Mouse (Mus musculus) heart, embryonic 14.5 days (tissue): ENCODE measurements around the gene Nwd1. TPM values are rescaled to one million over a fixed set of nuclear protein-coding genes. Genes with fewer than 3 reads are reported as not detected.
A peak's percentile ranks its signal among the peaks of the same experiment; 100 is the strongest.
"Not testable (repeated sequence)": the region's sequence is repeated elsewhere in the genome, so short reads cannot be mapped to it uniquely, and the experiment has no call there.

Source experiments
- ATAC-seq: fragments of 200-750 bp; cut with Nextera tagmentation; 2 replicates; pipeline ENCODE4 v1.8.0; 2017; ENCODE audit warnings: low read depth, moderate TSS enrichment; ENCODE audit not compliant: insufficient number of reproducible peaks, insufficient read depth, low FRiP score
- H3K27ac ChIP-seq, 2 experiments: fragments of 200-500 bp in 1 of 2; fragments of 300-500 bp in 1 of 2; sonication (generic) in 1 of 2; replicated peaks in 1 of 2; 2 replicates each; pipeline ENCODE4 v1.5.1; 2012 to 2014; ENCODE audit warnings: low read depth in 2 of 2, low read length in 2 of 2, control low read depth in 1 of 2, mild to moderate bottlenecking in 1 of 2, mixed read lengths in 1 of 2; ENCODE audit not compliant: control insufficient read depth in 1 of 2, insufficient read depth in 1 of 2
- H3K27me3 ChIP-seq: fragments of 300-500 bp; sonication (generic); 2 replicates; pipeline ENCODE4 v1.6.1; 2014; ENCODE audit warnings: mild to moderate bottlenecking, low read length, control low read depth; ENCODE audit not compliant: control insufficient read depth, insufficient read depth
- H3K36me3 ChIP-seq: fragments of 300-500 bp; sonication (generic); 2 replicates; pipeline ENCODE4 v1.6.1; 2014; ENCODE audit warnings: mild to moderate bottlenecking, control low read depth, low read length, mixed read lengths; ENCODE audit not compliant: control insufficient read depth, insufficient read depth
- H3K4me1 ChIP-seq, 2 experiments: fragments of 200-500 bp in 1 of 2; fragments of 300-500 bp in 1 of 2; sonication (generic) in 1 of 2; 2 replicates each; pipeline ENCODE4 v1.6.1; 2012 to 2014; ENCODE audit warnings: low read length in 2 of 2, control low read depth in 1 of 2, mixed read lengths in 1 of 2; ENCODE audit not compliant: control insufficient read depth in 2 of 2, insufficient read depth in 2 of 2
- H3K4me2 ChIP-seq: fragments of 300-500 bp; sonication (generic); 2 replicates; pipeline ENCODE4 v1.6.1; 2014; ENCODE audit warnings: mild to moderate bottlenecking, low read length
- H3K4me3 ChIP-seq, 2 experiments: fragments of 200-500 bp in 1 of 2; fragments of 300-500 bp in 1 of 2; sonication (generic) in 1 of 2; 2 replicates each; pipeline ENCODE4 v1.5.1; 2012 to 2014; ENCODE audit warnings: low read length in 2 of 2, mild to moderate bottlenecking in 2 of 2, control low read depth in 1 of 2, low read depth in 1 of 2, moderate library complexity in 1 of 2; ENCODE audit not compliant: control insufficient read depth in 1 of 2, insufficient read depth in 1 of 2
- H3K9ac ChIP-seq: fragments of 300-500 bp; sonication (generic); 2 replicates; pipeline ENCODE4 v1.6.1; 2014; ENCODE audit warnings: mild to moderate bottlenecking, low read length
- H3K9me3 ChIP-seq: fragments of 300-500 bp; sonication (generic); 2 replicates; pipeline ENCODE4 v1.6.1; 2016; ENCODE audit warnings: low read length, control low read depth; ENCODE audit not compliant: control insufficient read depth
- WGBS: fragments of 180-500 bp; shearing (Covaris S2); extraction: QIAGEN DNeasy Blood & Tissue Kit; methylation state at CpG from one replicate; pipeline ENCODE4 v1.1.7; 2014; 5-methylcytosine and 5-hydroxymethylcytosine counted together
- polyA plus RNA-seq: library from polyadenylated mRNA; unstranded; fragments of >200 nt; fragmentation: Nextera tagmentation; extraction: Ambion mirVana; gene quantifications from 2 replicates; pipeline ENCODE4 v1.2.1, GENCODE M21; 2014

Gene Nwd1
- polyA plus RNA-seq, 1 experiment from 2014 or later: 0.14 TPM

DNA sequence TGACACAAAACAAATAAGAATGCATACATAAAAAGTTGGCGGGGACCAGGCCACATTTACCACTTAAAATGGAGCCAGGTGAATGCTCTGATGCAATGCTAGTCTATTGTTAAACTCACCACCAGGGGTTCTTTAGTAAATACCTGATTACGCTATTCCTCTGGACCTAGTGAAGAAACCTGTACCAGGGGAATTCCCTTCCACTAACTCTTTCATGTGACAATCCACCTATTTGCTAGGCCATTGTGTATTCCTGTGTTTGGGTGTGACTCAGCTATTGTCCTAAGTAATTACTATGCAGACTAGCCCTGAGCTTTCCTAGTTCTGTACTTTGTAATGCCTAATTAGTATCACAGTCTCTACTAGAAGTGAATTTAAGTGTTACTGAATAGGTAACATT lies 30.3 kb downstream of the Nwd1 start:
- not testable (repeated sequence) for ATAC-seq, H3K36me3 ChIP-seq, H3K9me3 ChIP-seq, H3K27ac ChIP-seq, H3K4me2 ChIP-seq, H3K9ac ChIP-seq, H3K4me3 ChIP-seq, H3K27me3 ChIP-seq, H3K4me1 ChIP-seq
- 59% methylated on average over 2 of the region's 2 CpGs for WGBS

DNA sequence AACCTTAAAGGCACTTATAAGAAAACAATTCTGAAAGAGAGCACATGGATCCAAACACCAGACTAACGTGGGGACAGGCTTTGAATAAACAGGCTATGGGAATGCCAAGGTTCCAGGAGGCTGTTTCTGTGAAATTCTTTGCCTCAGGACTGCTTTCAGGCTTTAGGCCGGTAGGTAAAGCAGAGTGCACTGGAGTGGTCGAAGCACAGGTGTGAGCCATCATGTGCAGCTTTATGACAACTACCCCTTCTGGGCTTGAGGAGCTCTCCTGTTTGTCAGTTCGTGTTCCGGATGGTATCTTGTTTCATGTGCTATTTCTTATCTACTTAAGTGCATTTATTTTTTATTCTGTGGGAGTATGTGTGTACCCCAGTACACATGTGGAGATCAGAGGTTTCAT lies 30.8 kb downstream of the Nwd1 start:
- H3K4me3 ChIP-seq: no peak overlapping the region
- 52% methylated on average over 5 of the region's 5 CpGs for WGBS

DNA sequence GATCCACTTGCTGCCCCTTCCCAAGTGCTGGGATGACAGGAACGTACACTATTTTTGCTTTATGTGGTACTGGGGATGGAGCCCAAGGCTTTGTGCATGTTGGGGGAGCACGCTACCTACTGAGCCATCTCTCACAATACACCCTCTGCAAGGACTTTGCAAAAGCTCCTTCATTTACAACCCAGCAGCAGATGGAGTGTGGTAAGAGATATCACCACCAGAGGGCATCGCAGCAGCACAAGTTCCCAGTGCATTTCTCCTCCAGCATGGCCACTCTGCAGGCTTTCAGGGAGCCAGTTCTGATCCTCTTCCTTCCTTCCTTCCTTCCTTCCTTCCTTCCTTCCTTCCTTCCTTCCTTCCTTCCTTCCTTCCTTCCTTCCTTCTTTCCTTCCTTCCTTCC lies 33.6 kb downstream of the Nwd1 start:
- Histone ChIP-seq H3K4me1 (peaks cover 0 to 2% of the 10 kb centered on the region in 2 experiments; a peak in 1 of 4 replicates), H3K9ac (no peak overlapping the region), H3K9me3 (no peaks in the 10 kb centered on the region), H3K4me3 (no peak overlapping the region), H3K36me3 (no peaks in the 10 kb centered on the region), H3K4me2 (no peak overlapping the region), H3K27me3 (no peaks in the 10 kb centered on the region), H3K27ac (no peak overlapping the region)
- no peak for ATAC-seq
- 6% methylated on average over 3 of the region's 3 CpGs for WGBS

More for the DNA sequence above, 30.8 kb downstream of the Nwd1 start:
- Histone ChIP-seq H3K27me3 (no peaks in the 10 kb centered on the region), H3K27ac (no peak overlapping the region), H3K9me3 (no peaks in the 10 kb centered on the region), H3K36me3 (no peaks in the 10 kb centered on the region), H3K9ac (no peak overlapping the region), H3K4me2 (no peak overlapping the region), H3K4me1 (no peaks in the 10 kb centered on the region)
- no peak for ATAC-seq

DNA sequence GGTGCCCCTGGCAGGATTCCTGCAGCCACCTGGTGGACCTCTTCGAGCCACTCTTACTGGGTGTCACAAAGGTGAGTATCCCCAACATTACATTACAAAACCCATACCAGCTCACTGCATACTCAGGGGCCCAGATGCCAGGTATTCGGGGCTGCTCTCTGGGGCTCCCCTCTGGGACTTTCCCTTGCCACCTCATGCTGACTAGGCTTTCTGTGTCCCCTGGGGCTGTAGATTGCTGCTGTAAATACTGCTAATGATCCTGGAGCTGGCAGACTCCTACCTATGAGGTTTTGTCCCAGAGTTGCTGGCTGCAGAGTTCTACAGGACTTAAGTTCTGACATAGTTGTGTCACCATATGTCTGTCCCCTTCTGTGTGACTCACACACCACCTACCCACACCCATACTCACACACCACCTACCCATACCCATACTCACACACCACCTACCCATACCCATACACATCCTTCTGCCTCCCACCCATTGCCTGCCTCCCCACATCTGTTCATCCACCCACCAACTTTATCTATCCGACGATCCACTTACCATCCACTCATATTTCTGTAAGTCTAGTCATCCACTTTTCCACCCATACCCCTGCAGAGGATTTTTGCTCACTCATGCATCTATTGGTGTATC lies 35.7 kb downstream of the Nwd1 start:
- Histone ChIP-seq H3K4me1 (peaks cover 0 to 2% of the 10 kb centered on the region in 2 experiments; a peak in 1 of 4 replicates), H3K9ac (no peak overlapping the region), H3K4me2 (no peak overlapping the region), H3K4me3 (no peak overlapping the region), H3K9me3 (no peaks in the 10 kb centered on the region), H3K36me3 (no peaks in the 10 kb centered on the region), H3K27me3 (no peaks in the 10 kb centered on the region), H3K27ac (no peak overlapping the region)
- no peak for ATAC-seq
- WGBS: 71% methylated on average over 4 of the region's 4 CpGs

GRCm38 (mm10) chr8:72683010-72683521 lies 36.6 kb downstream of the Nwd1 start:
- WGBS: 32% methylated on average over 2 of the region's 2 CpGs
- Histone ChIP-seq H3K4me2 (no peak overlapping the region), H3K4me1 (peaks cover 0 to 2% of the 10 kb centered on the region in 2 experiments; a peak in 1 of 4 replicates), H3K27me3 (no peaks in the 10 kb centered on the region), H3K9me3 (no peaks in the 10 kb centered on the region), H3K4me3 (no peak overlapping the region), H3K36me3 (no peaks in the 10 kb centered on the region), H3K27ac (no peak overlapping the region), H3K9ac (no peak overlapping the region)
- no peak for ATAC-seq

- not testable (repeated sequence) for H3K27ac ChIP-seq, H3K9ac ChIP-seq, ATAC-seq, H3K4me2 ChIP-seq, H3K4me1 ChIP-seq, H3K36me3 ChIP-seq, H3K27me3 ChIP-seq, H3K4me3 ChIP-seq, H3K9me3 ChIP-seq
- WGBS: 81% methylated on average over 5 of the region's 5 CpGs
Observed at GRCm38 (mm10) chr8:72683572-72684099, 37.1 kb downstream of the Nwd1 start.

GRCm38 (mm10) chr8:72698349-72698926 lies 51.9 kb downstream of the Nwd1 start:
- no peak overlapping the region for H3K9ac ChIP-seq
- H3K27ac ChIP-seq: no peak overlapping the region
- H3K9me3 ChIP-seq: no peaks in the 10 kb centered on the region
- 98% methylated on average over 2 of the region's 2 CpGs for whole genome bisulfite sequencing
- ATAC-seq: peak; percentile 48
- H3K4me1 ChIP-seq: no peaks in the 10 kb centered on the region
- no peak overlapping the region for H3K4me3 ChIP-seq
- H3K4me2 ChIP-seq: no peak overlapping the region
- H3K36me3 ChIP-seq: no peaks in the 10 kb centered on the region
- no peaks in the 10 kb centered on the region for H3K27me3 ChIP-seq
